Comparison of ENCODE assay signal across 7 mouse cellular contexts in genomic region chr4:123750707-123751312, GRCm38 (mm10). TPM values are rescaled to one million over a fixed set of nuclear protein-coding genes. Genes with fewer than 3 reads are reported as not detected.
DNase-seq lines count a peak whose midpoint lies in the region; ATAC-seq and TF ChIP-seq lines count a peak whose summit lies in the region.

No protein-coding gene starts in this region.

- TF ChIP-seq POLR2A in thymus, adult 2 months (IDR thresholded peaks at IDR 0.05; ENCODE audit: control insufficient read depth, extremely low read depth, insufficient read depth, low read length, poor library complexity) = no peak

- no peak for ATAC-seq in heart, embryonic 11.5 days (replicated peaks; ENCODE audit: insufficient number of reproducible peaks, low FRiP score, low TSS enrichment)
- no peak for ATAC-seq in kidney, embryonic 16.5 days (ENCODE audit: low FRiP score, low TSS enrichment)
- ATAC-seq in stomach, postnatal 0 days (ENCODE audit: low FRiP score, low TSS enrichment) = no peak

- peak overlapping the region; percentile 43 for H3K4me3 ChIP-seq in thymus, adult 2 months (ENCODE audit: control insufficient read depth, insufficient read depth, low read length)
- H3K4me3 ChIP-seq in heart, embryonic 11.5 days (ENCODE audit: low read depth, low read length) = peak overlapping the region; percentile 95
- H3K4me3 ChIP-seq in kidney, embryonic 16.5 days (ENCODE audit: low read length) = peak overlapping the region; percentile 99
- peak overlapping the region; percentile 94 for H3K4me3 ChIP-seq in stomach, postnatal 0 days (ENCODE audit: low read depth, low read length)

- TF ChIP-seq EP300 in stomach, postnatal 0 days (optimal IDR thresholded peaks at IDR 0.05) = no peak

- H3K4me1 ChIP-seq in thymus, adult 2 months (replicated peaks; ENCODE audit: control insufficient read depth, insufficient read depth, low read length) = peaks cover 10% of the 10 kb centered on the region
- H3K4me1 ChIP-seq in heart, embryonic 11.5 days (ENCODE audit: control insufficient read depth, insufficient read depth, low read length) = peaks cover 6% of the 10 kb centered on the region
- peaks cover 14% of the 10 kb centered on the region for H3K4me1 ChIP-seq in kidney, embryonic 16.5 days (ENCODE audit: insufficient read depth, low read length)
- H3K4me1 ChIP-seq in stomach, postnatal 0 days (replicated peaks; ENCODE audit: control insufficient read depth, insufficient read depth) = no peaks in the 10 kb centered on the region

- DNase-seq in thymus, adult 2 months = peak; percentile 7
- DNase-seq in thymus, adult 18-20 months = no peak
- DNase-seq in cerebellum, postnatal 25 days = peak; percentile 29 to 36
- peak; percentile 20 for DNase-seq in lung, postnatal 14 days
- DNase-seq in stomach, postnatal 0 days (ENCODE audit: low spot score) = no peak

- no peaks in the 10 kb centered on the region for H3K9me3 ChIP-seq in heart, embryonic 11.5 days (replicated peaks; ENCODE audit: control insufficient read depth, low read length)
- no peaks in the 10 kb centered on the region for H3K9me3 ChIP-seq in kidney, embryonic 16.5 days (ENCODE audit: low read length)
- no peaks in the 10 kb centered on the region for H3K9me3 ChIP-seq in stomach, postnatal 0 days (ENCODE audit: control insufficient read depth, low read length)

- H3K4me2 ChIP-seq in heart, embryonic 11.5 days = peak overlapping the region; percentile 71
- H3K4me2 ChIP-seq in kidney, embryonic 16.5 days (replicated peaks; ENCODE audit: low read depth, low read length) = peak overlapping the region; percentile 68
- H3K4me2 ChIP-seq in stomach, postnatal 0 days (replicated peaks; ENCODE audit: low read depth) = peak overlapping the region; percentile 95

- H3K36me3 ChIP-seq in thymus, adult 2 months (ENCODE audit: control insufficient read depth, insufficient read depth, low read length) = no peaks in the 10 kb centered on the region
- no peaks in the 10 kb centered on the region for H3K36me3 ChIP-seq in heart, embryonic 11.5 days (ENCODE audit: control insufficient read depth, insufficient read depth, low read length)
- H3K36me3 ChIP-seq in kidney, embryonic 16.5 days (ENCODE audit: insufficient read depth, low read length) = no peaks in the 10 kb centered on the region
- no peaks in the 10 kb centered on the region for H3K36me3 ChIP-seq in stomach, postnatal 0 days (ENCODE audit: control insufficient read depth, insufficient read depth, low read length)

- TF ChIP-seq CTCF in thymus, adult 2 months (IDR thresholded peaks at IDR 0.05; ENCODE audit: borderline replicate concordance, control insufficient read depth, extremely low read depth, insufficient read depth, low read length, poor library complexity) = no peak
- TF ChIP-seq CTCF in stomach, postnatal 0 days (IDR thresholded peaks at IDR 0.05; ENCODE audit: low read depth) = no peak

- H3K27me3 ChIP-seq in thymus, adult 2 months (ENCODE audit: control insufficient read depth, insufficient read depth, low read length) = no peaks in the 10 kb centered on the region
- no peaks in the 10 kb centered on the region for H3K27me3 ChIP-seq in heart, embryonic 11.5 days (ENCODE audit: control insufficient read depth, insufficient read depth, low read length)
- H3K27me3 ChIP-seq in kidney, embryonic 16.5 days (ENCODE audit: insufficient read depth, low read length) = no peaks in the 10 kb centered on the region
- H3K27me3 ChIP-seq in stomach, postnatal 0 days (ENCODE audit: control insufficient read depth, insufficient read depth, low read length) = no peaks in the 10 kb centered on the region

- H3K27ac ChIP-seq in thymus, adult 2 months (ENCODE audit: control insufficient read depth, insufficient read depth, low read length) = no peak overlapping the region
- H3K27ac ChIP-seq in heart, embryonic 11.5 days (ENCODE audit: low read depth, low read length) = no peak overlapping the region
- H3K27ac ChIP-seq in kidney, embryonic 16.5 days (ENCODE audit: low read length) = no peak overlapping the region
- no peak overlapping the region; the same call in 1 of the 2 replicates for H3K27ac ChIP-seq in stomach, postnatal 0 days (replicated peaks)

- H3K9ac ChIP-seq in heart, embryonic 11.5 days (ENCODE audit: low read depth, low read length) = peak overlapping the region; percentile 49; the same call in 1 of the 2 replicates
- H3K9ac ChIP-seq in kidney, embryonic 16.5 days (replicated peaks; ENCODE audit: low read length) = peak overlapping the region; percentile 92
- peak overlapping the region; percentile 41; the same call in 1 of the 2 replicates for H3K9ac ChIP-seq in stomach, postnatal 0 days (ENCODE audit: low read length)

- under 1% methylated on average over 8 of the region's 8 CpGs for WGBS in thymus, adult 2 months
- WGBS in heart, embryonic 11.5 days (ENCODE audit: insufficient replicate concordance) = under 1% methylated on average over 8 of the region's 8 CpGs
- WGBS in kidney, embryonic 16.5 days = under 1% methylated on average over 8 of the region's 8 CpGs
- 0% methylated on average over 8 of the region's 8 CpGs for WGBS in stomach, postnatal 0 days

RNA-seq across cellular contexts. Expression of gene Akirin1, which starts 0.7 kb away (rescaled TPM):
- polyA plus RNA-seq in thymus, adult 2 months (2012; rRNA removed) = 56.4 and 71.7 TPM in 2 replicates
- 65.8 and 66.8 TPM in 2 replicates for polyA plus RNA-seq in heart, embryonic 11.5 days (2014; fragmentation: Nextera tagmentation; extraction: Ambion mirVana)
- polyA plus RNA-seq in kidney, embryonic 16.5 days (2015; fragmentation: Nextera tagmentation; extraction: Ambion mirVana) = 42.3 and 42.7 TPM in 2 replicates
- 42.3 and 46.6 TPM in 2 replicates for polyA plus RNA-seq in stomach, postnatal 0 days (2015; fragmentation: Nextera tagmentation; extraction: Ambion mirVana)

RNA-seq across cellular contexts. Expression of gene Ndufs5, which starts 32.8 kb away (rescaled TPM):
- polyA plus RNA-seq in thymus, adult 2 months (2012; rRNA removed) = 41.9 and 44.2 TPM in 2 replicates
- 490 and 495 TPM in 2 replicates for polyA plus RNA-seq in heart, embryonic 11.5 days (2014; fragmentation: Nextera tagmentation; extraction: Ambion mirVana)
- polyA plus RNA-seq in kidney, embryonic 16.5 days (2015; fragmentation: Nextera tagmentation; extraction: Ambion mirVana) = 290 and 298 TPM in 2 replicates
- 326 and 344 TPM in 2 replicates for polyA plus RNA-seq in stomach, postnatal 0 days (2015; fragmentation: Nextera tagmentation; extraction: Ambion mirVana)

RNA-seq across cellular contexts. Expression of gene Rhbdl2, which starts 36.9 kb away (rescaled TPM):
- 3.3 and 4.3 TPM in 2 replicates for polyA plus RNA-seq in thymus, adult 2 months (2012; rRNA removed)
- 1.9 and 2.1 TPM in 2 replicates for polyA plus RNA-seq in heart, embryonic 11.5 days (2014; fragmentation: Nextera tagmentation; extraction: Ambion mirVana)
- 6.8 and 7.2 TPM in 2 replicates for polyA plus RNA-seq in kidney, embryonic 16.5 days (2015; fragmentation: Nextera tagmentation; extraction: Ambion mirVana)
- 9.5 and 11.0 TPM in 2 replicates for polyA plus RNA-seq in stomach, postnatal 0 days (2015; fragmentation: Nextera tagmentation; extraction: Ambion mirVana)

Comparison
In these comparisons a context has a peak if more than half of its experiments do, and no peak if none do; other contexts are left out.
1. DNase-seq: peak in thymus, adult 2 months (single experiment), cerebellum, postnatal 25 days (2 of 2) and lung, postnatal 14 days (single experiment); none in thymus, adult 18-20 months (0 of 2) and stomach, postnatal 0 days (single experiment).
2. H3K4me3 ChIP-seq: peak in every context shown above with its lines; median percentile 99 in kidney, embryonic 16.5 days; 95 in heart, embryonic 11.5 days; 94 in stomach, postnatal 0 days; 43 in thymus, adult 2 months.
3. H3K9ac ChIP-seq: peak in every context shown above with its lines; median percentile 92 in kidney, embryonic 16.5 days; 49 in heart, embryonic 11.5 days; 41 in stomach, postnatal 0 days.
4. Peak in every context shown above with its lines, with median percentiles within 50 percentile points of each other: H3K4me2 ChIP-seq.